Mouse (Mus musculus): Measurements from ENCODE around the gene Pum1.
A peak's percentile ranks its signal among the peaks of the same experiment; 100 is the strongest.
"Not testable (repeated sequence)": the region's sequence is repeated elsewhere in the genome, so short reads cannot be mapped to it uniquely, and the experiment has no call there.

Gene Pum1

DNA sequence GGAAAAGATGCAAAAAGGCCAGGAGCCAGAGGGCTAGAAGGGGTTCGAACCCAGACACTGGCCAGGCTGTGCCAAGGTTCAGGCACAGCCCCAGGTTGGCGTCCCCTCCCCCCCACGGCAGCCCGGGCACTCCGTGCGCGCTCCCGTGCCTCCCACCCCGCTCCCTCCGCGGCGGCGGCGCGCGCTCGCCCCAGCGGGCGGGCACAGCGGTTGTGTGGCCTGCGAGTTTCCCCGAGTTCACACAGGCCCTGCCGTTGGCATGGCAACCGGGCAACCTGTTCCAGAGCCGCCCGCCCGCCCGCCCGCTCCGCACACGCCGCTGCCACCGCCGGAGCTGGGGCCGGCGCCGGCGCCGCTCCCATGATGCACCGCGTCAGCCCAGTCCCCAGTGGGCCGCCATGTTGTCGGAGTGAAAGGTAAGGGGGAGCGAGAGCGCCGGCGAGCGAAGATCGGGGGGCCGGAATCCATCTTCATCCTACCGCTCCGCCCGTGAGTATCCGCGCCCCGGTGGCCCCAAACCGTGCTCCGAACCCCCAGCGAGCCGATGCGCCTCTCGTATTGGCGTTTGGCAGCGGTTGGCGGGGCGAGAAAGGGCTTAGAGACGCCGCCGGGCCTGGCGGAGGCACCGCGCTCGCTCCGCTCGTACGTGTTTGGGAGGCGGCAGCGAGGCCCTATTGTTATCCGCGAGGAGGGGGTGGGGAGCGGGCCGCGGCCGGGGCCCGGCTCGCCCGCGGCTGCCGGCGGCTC, at the start of gene Pum1:
Gene Pum1 (plus strand): TSS at position 343 of the 747 bp plus-strand sequence.
- peak; percentile 91 for DNase-seq (ENCODE audit: low spot score)

GRCm38 (mm10) chr4:130629391-130629790, 33.7 kb upstream of the Pum1 start:
- DNase-seq (ENCODE audit: low spot score) = no peak

DNA sequence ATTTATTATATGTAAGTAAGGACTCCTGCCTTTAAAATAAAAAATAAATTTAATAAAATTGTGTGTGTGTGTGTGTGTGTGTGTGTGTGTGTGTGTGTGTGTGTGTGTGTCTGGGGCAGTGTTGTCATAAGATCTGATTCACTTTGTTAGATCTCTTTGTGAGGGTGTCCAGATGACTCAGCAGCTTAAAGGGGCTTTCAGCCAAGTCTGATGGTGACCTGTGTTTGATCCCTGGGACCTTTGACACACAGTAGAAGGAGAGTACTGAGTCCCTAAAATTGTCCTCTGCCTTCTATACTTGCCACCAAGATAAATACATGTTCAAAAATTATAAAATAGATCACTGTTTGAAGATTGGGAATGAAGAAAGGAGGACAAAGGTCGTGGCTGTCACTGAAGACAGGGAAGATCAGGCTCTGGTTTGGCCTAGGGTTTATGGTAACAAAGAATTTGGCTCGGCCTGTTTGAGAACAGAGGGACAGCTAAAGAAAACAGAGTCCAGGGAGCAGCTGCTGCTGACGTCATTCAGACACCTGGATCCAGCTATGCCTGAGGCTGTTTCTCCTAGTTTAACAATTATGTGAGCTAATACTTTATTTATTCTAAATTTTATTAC, 32.8 kb upstream of the Pum1 start:
- no peak for DNase-seq (ENCODE audit: low spot score)

DNA sequence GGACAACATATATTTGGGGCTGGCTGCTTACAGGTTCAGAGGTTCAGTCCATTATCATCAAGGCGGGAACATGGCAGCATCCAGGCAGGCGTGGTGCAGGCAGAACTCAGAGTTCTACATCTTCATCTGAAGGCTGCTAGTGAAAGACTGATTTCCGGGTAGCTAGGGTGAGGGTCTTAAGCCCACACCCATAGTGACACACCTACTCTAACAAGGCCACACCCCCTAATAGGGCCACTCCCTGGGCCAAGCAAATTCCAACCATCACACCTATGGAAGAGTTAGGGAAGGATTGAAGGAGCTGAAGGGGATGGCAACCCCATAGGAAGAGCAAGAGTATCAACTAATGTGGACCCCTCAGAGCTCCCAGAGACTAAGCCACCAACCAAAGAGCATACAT, 28.0 kb upstream of the Pum1 start:
- not testable (repeated sequence) for DNase-seq (ENCODE audit: low spot score)

DNA sequence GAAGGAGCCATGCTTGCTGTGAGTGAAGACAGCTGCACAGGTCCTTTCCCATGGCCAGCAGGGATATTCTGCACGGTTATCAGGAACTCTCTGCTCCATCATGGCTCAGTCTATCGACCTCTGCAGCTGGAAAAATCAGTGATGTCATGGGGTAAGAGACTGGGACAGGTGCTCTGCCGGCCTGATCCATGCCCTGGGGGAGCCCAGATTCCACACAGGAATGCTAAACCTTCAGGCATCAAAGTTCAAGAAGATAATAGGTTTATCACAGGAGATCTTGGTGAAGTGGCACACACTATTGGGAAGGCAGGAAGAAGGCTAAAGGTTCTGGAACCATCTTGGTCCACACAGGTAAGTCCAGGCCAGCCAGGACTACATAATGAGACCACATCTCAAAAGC, 26.4 kb upstream of the Pum1 start:
- DNase-seq (ENCODE audit: low spot score) = no peak

DNA sequence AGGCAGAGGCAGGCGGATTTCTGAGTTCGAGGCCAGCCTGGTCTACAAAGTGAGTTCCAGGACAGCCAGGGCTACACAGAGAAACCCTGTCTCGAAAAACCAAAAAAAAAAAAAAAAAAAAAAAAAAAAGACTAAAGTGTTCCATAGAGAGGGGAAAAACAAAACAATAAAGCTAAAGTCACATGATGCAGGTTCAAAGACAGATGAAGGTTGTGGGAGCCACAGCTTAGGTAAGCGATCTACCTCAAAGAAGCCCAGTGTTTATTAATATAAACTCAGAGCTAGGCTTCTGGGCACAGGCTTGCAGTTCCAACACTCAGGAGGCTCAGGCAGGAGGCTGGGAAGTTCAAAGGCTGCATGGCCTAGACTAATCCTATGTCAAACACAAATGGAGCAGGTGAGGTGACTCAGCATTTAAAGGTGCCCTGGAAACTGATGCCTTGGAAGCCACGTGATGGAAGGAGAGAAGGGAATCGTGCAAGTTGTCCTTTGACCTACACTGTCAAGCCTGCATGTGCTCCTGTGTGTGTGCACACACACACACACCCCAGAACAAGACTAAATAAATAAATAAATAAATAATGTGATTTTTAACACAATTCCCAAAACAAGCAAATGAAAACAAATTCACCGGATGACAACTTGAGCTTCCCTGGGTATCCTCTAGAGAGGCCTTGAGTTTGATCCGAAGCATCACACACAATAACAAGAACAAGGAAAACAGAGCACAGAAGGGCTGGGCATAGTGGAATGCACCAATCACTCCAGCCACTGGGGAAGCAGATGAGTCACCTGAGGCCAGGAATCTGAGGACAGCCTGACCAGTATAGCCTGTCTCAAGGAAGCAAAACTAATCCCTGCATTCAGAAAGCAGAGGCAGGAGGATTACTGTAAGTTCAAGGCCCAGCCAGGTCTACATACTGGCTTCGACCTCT, 25.4 kb upstream of the Pum1 start:
- no peak for DNase-seq (ENCODE audit: low spot score)

DNA sequence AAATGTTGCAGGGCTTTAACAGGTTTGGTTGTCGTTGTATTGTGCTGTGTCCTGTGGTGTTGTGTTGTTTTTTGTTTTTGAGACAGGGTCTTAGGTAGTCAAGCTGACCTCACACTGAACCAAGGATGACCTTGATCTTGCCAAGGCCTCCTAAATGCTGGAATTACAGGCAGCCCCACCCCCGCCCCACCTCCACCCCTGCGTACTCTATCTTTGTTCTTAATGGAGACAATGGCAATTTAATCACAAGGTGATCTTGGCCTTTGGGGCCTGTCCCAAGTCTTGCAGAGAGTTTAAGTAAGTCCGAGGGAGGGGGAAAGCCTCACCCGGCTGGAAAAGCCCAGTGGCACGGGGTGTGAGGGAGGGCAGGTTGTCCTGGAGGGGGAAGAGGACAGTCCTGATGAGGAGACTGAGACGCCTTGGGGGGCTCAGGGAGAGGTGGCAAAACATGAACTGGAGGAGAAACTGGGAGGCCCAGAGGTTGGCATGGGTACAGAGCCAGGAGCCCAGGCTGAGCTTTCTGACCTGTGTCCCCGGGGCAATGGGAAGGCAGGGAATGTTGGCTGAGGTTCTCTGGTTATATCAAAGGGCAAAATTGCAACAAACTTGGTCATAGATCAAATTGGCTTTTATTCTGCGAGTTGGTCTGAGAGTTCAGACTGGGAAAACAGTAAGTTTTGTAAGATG, 22.9 kb upstream of the Pum1 start:
- DNase-seq (ENCODE audit: low spot score) = no peak

- DNase-seq (ENCODE audit: low spot score) = no peak
These were observed 20.7 kb upstream of the Pum1 start for GRCm38 (mm10) chr4:130642468-130642867.

DNA sequence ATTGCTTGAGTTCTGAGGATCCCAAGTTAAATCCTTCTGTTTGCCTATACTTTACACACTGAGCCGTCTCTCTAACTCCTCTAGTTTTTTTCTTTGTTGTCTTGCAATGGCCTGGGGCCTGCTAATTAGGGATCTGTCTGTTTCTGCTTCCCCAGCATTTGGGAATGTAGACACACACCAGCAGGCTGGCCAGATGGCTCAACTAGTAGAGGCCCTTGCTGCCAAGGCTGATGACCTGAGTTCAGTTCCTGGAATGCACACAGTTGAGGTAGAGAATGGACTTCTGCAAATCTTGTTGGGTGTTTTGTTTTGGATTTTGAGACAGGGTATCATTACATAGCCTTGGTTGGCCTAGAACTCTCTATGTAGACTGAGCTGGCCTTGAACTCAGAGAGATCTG, 17.7 kb upstream of the Pum1 start:
- DNase-seq (ENCODE audit: low spot score) = no peak

DNA sequence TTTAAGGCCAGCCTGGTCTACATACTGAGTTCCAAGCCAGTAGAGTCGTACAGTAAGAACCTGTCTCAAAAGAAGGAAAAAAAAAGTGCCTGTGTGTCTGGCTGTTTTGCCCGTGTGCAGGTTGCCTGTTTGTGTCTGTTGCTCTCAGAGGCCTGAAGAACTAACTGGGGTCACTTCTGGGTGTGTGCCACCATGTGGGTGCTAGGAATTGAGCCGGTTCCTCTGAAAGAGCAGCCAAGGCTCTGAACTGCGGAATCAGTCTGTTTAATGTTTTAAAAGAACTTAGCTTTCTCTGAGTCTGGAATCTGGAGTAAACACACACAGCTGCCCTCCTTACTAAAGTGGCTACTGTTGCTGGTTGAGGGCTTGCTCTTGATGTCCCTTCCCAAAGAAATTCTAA, 11.8 kb upstream of the Pum1 start:
- DNase-seq (ENCODE audit: low spot score) = no peak

DNA sequence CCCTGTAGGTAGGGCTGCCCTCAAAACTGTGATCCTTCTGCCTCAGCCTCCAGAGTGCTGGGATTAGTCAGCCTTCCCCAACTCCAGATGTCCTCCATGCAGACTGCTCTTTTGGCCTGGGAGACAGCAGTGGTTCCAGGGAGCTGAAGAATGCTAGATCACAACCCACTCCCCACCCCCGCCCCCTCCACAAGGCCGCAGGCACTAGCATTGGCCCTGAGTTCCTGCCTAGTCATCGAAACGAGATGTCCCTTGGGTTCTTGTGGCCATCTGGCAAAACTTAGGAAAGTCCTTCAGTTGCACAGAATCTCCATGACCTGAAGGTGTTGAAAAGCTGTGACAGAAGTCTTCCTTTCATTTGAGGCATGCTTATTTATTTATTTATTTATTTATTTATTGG, 10.6 kb upstream of the Pum1 start:
- DNase-seq (ENCODE audit: low spot score) = no peak

DNA sequence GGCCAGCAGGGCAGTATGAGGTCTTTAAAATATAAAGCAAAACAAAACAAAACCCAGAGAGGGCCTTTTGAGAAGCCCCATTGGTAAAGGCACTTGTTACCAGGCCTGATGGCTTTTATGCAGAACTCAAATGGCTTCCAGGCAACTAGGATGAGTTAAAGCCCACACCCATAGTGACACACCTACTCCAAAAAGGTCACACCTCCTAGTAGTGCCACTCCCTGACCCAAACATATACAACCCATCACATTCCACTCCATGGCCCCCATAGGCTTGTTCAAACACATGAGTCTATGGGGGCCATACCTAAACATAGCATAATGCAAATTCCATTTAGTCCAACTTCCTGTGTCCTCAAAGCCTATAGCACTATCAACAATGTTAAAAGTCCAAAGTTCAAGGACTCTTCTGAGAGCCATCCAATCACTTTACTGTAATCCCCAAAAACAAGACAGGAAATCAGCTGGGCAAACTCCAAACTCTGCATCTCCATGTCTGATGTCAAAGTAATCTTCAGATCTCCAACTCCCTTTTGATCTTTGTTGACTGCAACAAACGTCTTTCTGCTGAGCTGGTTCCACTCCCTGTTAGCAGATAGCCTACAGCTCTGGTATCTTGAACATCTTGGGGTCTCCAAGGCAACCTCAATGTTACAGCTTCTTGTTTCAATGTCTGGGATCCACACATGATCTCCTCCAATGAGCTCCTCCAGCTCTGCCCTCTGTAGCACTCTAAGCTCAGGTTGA, 5.1 kb upstream of the Pum1 start:
- DNase-seq (ENCODE audit: low spot score) = no peak

- no peak for DNase-seq (ENCODE audit: low spot score)
These were observed 3.7 kb upstream of the Pum1 start for GRCm38 (mm10) chr4:130659470-130659869.

- no peak for DNase-seq (ENCODE audit: low spot score)
These were observed 3.0 kb upstream of the Pum1 start for GRCm38 (mm10) chr4:130660106-130660505.

- peak; percentile 61 for DNase-seq (ENCODE audit: low spot score)
These were observed 2.0 kb upstream of the Pum1 start for GRCm38 (mm10) chr4:130661151-130661550.

- not testable (repeated sequence) for DNase-seq (ENCODE audit: low spot score)
These were observed 816 bp upstream of the Pum1 start for GRCm38 (mm10) chr4:130662305-130662704.

DNA sequence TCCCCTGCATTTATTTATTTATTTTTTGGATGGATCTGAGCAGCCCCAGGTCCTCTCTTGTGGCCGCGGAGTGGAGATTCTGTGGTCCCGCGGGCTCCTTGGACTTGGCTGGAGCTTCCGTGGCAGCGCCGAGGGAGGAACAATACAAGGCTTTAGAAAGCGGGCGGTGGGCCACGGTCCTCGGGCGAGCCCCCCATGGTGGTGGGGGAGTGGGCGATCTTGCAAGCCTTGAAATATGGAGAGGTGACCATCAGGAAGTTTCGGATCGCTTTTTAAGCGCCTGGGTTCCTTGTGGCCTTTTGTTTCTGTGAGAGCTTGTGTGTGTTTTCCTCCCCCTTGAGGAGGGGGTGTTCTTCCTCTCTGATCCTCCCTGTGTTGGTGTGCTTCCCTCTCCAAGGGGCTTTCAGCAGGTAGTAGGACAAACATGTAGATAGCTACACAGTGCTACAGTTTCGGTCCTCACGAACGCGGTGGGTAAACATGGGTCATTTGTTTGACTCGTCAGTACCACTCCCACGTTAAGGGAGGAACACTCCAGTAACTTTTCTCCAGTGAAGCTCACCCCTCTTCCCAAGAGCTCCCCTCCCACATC, 785 bp downstream of the Pum1 start:
- peak; percentile 33 for DNase-seq (ENCODE audit: low spot score)

DNA sequence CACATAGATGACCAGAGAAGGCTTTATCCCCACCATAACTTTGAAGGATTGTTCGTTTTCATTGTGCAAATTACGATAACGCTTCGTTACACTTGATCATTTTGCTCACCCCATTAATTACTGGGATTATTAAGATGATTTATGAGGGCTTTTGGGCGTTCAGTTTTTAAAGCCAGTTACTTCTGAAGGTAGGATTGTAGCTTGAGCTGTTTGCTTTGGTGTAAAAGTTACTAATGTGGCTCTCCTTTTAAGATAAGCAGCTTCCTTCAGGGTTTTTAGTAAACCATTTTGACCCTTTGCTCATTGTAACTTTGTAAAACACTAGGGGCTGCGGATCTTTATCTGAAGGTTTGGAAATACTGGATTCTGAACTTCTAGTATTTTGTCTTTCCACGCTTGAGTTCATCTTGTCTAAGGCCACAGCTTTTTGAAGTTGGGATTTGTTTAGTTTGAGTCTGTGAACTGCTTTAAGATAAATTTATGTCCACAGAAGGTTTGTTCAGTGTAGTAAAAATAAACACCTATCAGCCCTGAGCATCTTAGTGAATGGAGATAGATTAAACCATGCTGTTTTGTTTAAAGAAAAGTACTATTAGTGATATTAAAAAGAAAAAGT, 1.4 kb downstream of the Pum1 start:
- DNase-seq (ENCODE audit: low spot score) = no peak

GRCm38 (mm10) chr4:130665176-130665575, 2.1 kb downstream of the Pum1 start:
- DNase-seq (ENCODE audit: low spot score) = no peak

- no peak for DNase-seq (ENCODE audit: low spot score)
These were observed 4.6 kb downstream of the Pum1 start for GRCm38 (mm10) chr4:130667686-130668085.

DNA sequence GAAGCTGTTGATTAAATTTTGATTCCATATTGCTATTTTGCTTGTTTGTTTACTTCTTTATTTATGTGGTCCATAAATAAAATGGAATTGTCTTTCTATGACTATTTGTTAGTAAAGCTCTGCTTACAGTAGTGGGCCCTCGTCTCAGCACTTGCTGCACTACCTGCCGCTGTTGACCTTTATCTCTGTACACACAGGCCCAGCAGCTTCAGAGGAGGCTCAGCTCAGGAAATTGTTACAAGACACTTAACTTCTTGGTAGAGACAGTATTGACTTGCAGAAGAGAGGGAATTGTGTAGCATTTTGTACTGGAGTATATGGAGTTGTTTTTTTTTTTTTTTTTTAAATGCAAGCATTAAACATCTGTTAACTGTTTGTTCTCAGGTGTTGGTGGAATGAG, 5.4 kb downstream of the Pum1 start:
- DNase-seq (ENCODE audit: low spot score) = no peak

All from c-Kit-positive CD71-positive TER-119-positive erythroid progenitor cells, embryonic 14.5 days (primary cell).